Mouse (Mus musculus) gonadal fat pad, adult 2 months (tissue): ENCODE results near the gene Fto. TPM values are rescaled to one million over a fixed set of nuclear protein-coding genes. Genes with fewer than 3 reads are reported as not detected.

Experiments used
- DNase-seq: peaks from one replicate; pipeline ENCODE4 v3.0.0-alpha.2; 2012; ENCODE audit warnings: low read depth
- polyA plus RNA-seq: library from polyadenylated mRNA; depleted of rRNA; stranded (reverse); fragments of >200 nt; gene quantifications from 2 replicates; pipeline ENCODE4 v1.2.3, GENCODE M21; 2012; rRNA removed

Gene Fto
- polyA plus RNA-seq: 37.7 and 41.2 TPM in 2 replicates

GRCm38 (mm10) chr8:91312835-91313832, at the start of gene Fto, which contains the start of gene Rpgrip1l:
Gene Fto (plus strand): TSS chr8:91313525.
Gene Rpgrip1l (minus strand): TSS chr8:91313262.
- DNase-seq: peak; percentile 96

GRCm38 (mm10) chr8:91263939-91264338, 49.4 kb upstream of the Fto start:
- no peak for DNase-seq

GRCm38 (mm10) chr8:91264564-91264963, 48.8 kb upstream of the Fto start:
- no peak for DNase-seq

GRCm38 (mm10) chr8:91269374-91269958, 43.9 kb upstream of the Fto start:
- DNase-seq: no peak

- no peak for DNase-seq
Observed at GRCm38 (mm10) chr8:91273493-91273892, 39.8 kb upstream of the Fto start.

GRCm38 (mm10) chr8:91276337-91276736, 37.0 kb upstream of the Fto start:
- DNase-seq: no peak

- DNase-seq: no peak
Observed at GRCm38 (mm10) chr8:91278060-91278459, 35.3 kb upstream of the Fto start.

- no peak for DNase-seq
Observed at GRCm38 (mm10) chr8:91280467-91281212, 32.7 kb upstream of the Fto start.

- no peak for DNase-seq
Observed at GRCm38 (mm10) chr8:91281545-91281944, 31.8 kb upstream of the Fto start.

- no peak for DNase-seq
Observed at GRCm38 (mm10) chr8:91282655-91283054, 30.7 kb upstream of the Fto start.

GRCm38 (mm10) chr8:91283815-91284214, 29.5 kb upstream of the Fto start:
- DNase-seq: no peak

- no peak for DNase-seq
Observed at GRCm38 (mm10) chr8:91286237-91286636, 27.1 kb upstream of the Fto start.

- no peak for DNase-seq
Observed at GRCm38 (mm10) chr8:91290576-91290975, 22.7 kb upstream of the Fto start.

GRCm38 (mm10) chr8:91295786-91296185, 17.5 kb upstream of the Fto start:
- DNase-seq: no peak

- DNase-seq: no peak
Observed at GRCm38 (mm10) chr8:91298672-91299071, 14.7 kb upstream of the Fto start.

- DNase-seq: peak; percentile 74
Observed at GRCm38 (mm10) chr8:91304481-91305386, 8.6 kb upstream of the Fto start.

GRCm38 (mm10) chr8:91312342-91312741, 983 bp upstream of the Fto start:
- DNase-seq: no peak

GRCm38 (mm10) chr8:91317567-91318227, 4.4 kb downstream of the Fto start:
- DNase-seq: no peak

- no peak for DNase-seq
Observed at GRCm38 (mm10) chr8:91318938-91319729, 5.8 kb downstream of the Fto start.

- no peak for DNase-seq
Observed at GRCm38 (mm10) chr8:91323511-91323910, 10.2 kb downstream of the Fto start.
